Mouse (Mus musculus): ENCODE results near the gene Lpcat2.

- TF ChIP-seq EP300 (IDR thresholded peaks at IDR 0.05) (no peak), CTCF (IDR thresholded peaks at IDR 0.05) (no peak)
Observed at GRCm38 (mm10) chr8:92897794-92898193, 42.7 kb downstream of the Lpcat2 start.
